Mouse (Mus musculus) embryonic facial prominence, embryonic 13.5 days (tissue): ENCODE data around the gene Stoml2. TPM values are rescaled to one million over a fixed set of nuclear protein-coding genes. Genes with fewer than 3 reads are reported as not detected.

Experiments used
- ATAC-seq: fragments of 200-750 bp; cut with Nextera tagmentation; 2 replicates; pipeline ENCODE4 v1.8.0; 2017; ENCODE audit warnings: low read depth; ENCODE audit not compliant: insufficient number of reproducible peaks, insufficient read depth, low FRiP score, low TSS enrichment
- H3K27ac ChIP-seq: fragments of 300-500 bp; sonication (generic); 2 replicates; pipeline ENCODE4 v1.5.1; 2015; ENCODE audit warnings: moderate library complexity, mild to moderate bottlenecking, inconsistent platforms
- H3K27me3 ChIP-seq: fragments of 300-500 bp; sonication (generic); 2 replicates; pipeline ENCODE4 v1.6.1; 2015; ENCODE audit warnings: mild to moderate bottlenecking, inconsistent platforms
- H3K36me3 ChIP-seq: fragments of 300-500 bp; sonication (generic); 2 replicates; pipeline ENCODE4 v1.6.1; 2015; ENCODE audit warnings: mild to moderate bottlenecking, inconsistent platforms
- H3K4me1 ChIP-seq: fragments of 300-500 bp; sonication (generic); 2 replicates; pipeline ENCODE4 v1.6.1; 2015; ENCODE audit warnings: inconsistent platforms
- H3K4me2 ChIP-seq: fragments of 300-500 bp; sonication (generic); 2 replicates; pipeline ENCODE4 v1.6.1; 2015; ENCODE audit warnings: moderate library complexity, mild to moderate bottlenecking, inconsistent platforms
- H3K4me3 ChIP-seq: fragments of 300-500 bp; sonication (generic); 2 replicates; pipeline ENCODE4 v1.5.1; 2015; ENCODE audit warnings: mild to moderate bottlenecking, inconsistent platforms
- H3K9ac ChIP-seq: fragments of 300-500 bp; sonication (generic); 2 replicates; pipeline ENCODE4 v1.6.1; 2015; ENCODE audit warnings: mild to moderate bottlenecking, inconsistent platforms
- H3K9me3 ChIP-seq: fragments of 300-500 bp; sonication (generic); 2 replicates; pipeline ENCODE4 v1.6.1; 2016; ENCODE audit warnings: inconsistent platforms
- whole genome bisulfite sequencing: fragments of 180-500 bp; shearing (Covaris S2); methylation state at CpG from one replicate; pipeline ENCODE4 v1.1.7; 2015; ENCODE audit warnings: mixed read lengths; 5-methylcytosine and 5-hydroxymethylcytosine counted together
- polyA plus RNA-seq: library from polyadenylated mRNA; unstranded; fragments of >200 nt; fragmentation: Nextera tagmentation; extraction: Ambion mirVana; gene quantifications from 2 replicates; pipeline ENCODE4 v1.2.1, GENCODE M21; 2015

Gene Stoml2
- polyA plus RNA-seq, 1 experiment from 2014 or later, result 332 TPM

DNA sequence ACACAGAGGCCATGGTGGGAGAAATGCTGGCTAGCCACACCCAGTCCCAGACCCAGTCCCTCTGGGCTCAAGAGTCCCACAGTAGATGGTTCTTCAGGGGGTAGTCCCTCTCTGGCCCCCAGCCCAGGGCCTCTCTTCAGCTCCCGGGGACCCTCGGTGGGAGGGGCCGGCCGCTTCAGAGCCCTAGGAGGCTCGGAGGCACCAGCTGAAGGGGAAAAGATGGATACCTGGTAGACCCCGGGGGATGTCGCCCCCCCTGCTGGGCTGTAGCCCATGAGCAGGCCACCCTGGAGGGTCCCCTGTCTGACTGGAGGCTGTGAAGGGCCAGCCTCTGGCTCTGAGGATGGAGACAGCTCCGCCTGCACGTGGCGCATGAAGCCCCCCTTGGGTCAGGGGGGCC lies 4.8 kb upstream of the Stoml2 start:
- Histone ChIP-seq H3K27me3 (no peaks in the 10 kb centered on the region), H3K27ac (no peak overlapping the region), H3K4me2 (no peak overlapping the region), H3K36me3 (peaks cover 45% of the 10 kb centered on the region), H3K4me3 (no peak overlapping the region), H3K4me1 (peaks cover 22% of the 10 kb centered on the region), H3K9me3 (no peaks in the 10 kb centered on the region), H3K9ac (no peak overlapping the region)
- WGBS, result 89% methylated on average over 10 of the region's 10 CpGs
- no peak for ATAC-seq

DNA sequence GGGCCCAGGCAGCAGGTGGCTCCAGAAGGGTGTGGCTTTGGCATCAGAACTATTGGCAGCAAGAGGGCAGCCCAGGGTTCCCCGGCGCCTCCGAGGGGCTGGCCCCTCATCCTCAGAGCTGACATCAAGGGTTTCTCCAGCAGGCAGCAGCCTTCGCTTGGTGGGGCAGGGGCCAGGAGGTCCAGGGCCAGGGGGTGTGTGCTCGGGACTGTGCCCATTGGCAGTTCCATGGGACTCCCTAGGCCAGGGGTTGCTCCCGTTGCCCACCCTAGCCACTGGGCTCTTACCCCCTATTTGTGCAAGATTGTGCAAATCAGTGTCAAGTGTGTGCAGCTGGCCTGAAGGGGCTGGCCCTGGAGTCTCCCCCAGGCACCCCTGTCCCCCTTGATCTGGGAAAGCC lies 4.3 kb upstream of the Stoml2 start:
- Histone ChIP-seq H3K4me2 (no peak overlapping the region), H3K36me3 (peaks cover 45% of the 10 kb centered on the region), H3K27me3 (no peaks in the 10 kb centered on the region), H3K4me3 (no peak overlapping the region), H3K9me3 (no peaks in the 10 kb centered on the region), H3K4me1 (peaks cover 20% of the 10 kb centered on the region), H3K27ac (no peak overlapping the region), H3K9ac (no peak overlapping the region)
- ATAC-seq, result no peak
- 91% methylated on average over 6 of the region's 6 CpGs for WGBS

DNA sequence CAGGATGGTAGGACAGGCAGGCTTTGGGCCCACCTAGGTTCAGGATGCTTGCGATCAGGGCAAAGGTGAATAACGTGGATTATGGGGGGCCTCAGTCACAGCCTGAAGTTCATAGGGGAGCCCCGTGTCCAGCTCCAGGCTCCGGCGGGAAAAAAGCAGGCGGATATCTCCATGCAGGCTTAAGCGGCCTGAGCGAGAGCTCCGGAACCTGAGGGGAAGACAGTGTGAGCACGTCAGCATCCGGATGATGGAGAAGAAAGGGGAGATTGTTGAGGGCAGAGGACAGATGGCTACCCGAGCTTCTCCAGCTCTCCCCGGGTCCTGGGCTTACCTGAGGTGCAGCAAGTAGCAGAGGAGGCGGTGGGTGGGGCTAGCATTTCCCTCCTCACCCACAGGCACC lies 2.0 kb upstream of the Stoml2 start:
- ATAC-seq, result no peak
- Histone ChIP-seq H3K9ac (no peak overlapping the region), H3K4me3 (no peak overlapping the region), H3K36me3 (peaks cover 60% of the 10 kb centered on the region), H3K4me2 (no peak overlapping the region), H3K4me1 (peaks cover 14% of the 10 kb centered on the region), H3K27ac (no peak overlapping the region), H3K27me3 (no peaks in the 10 kb centered on the region), H3K9me3 (no peaks in the 10 kb centered on the region)
- 86% methylated on average over 14 of the region's 14 CpGs for WGBS

GRCm38 (mm10) chr4:43032501-43032900 lies 991 bp upstream of the Stoml2 start:
- Histone ChIP-seq H3K4me1 (peaks cover 14% of the 10 kb centered on the region), H3K27ac (no peak overlapping the region), H3K4me2 (no peak overlapping the region), H3K9ac (no peak overlapping the region), H3K36me3 (peaks cover 70% of the 10 kb centered on the region), H3K9me3 (no peaks in the 10 kb centered on the region), H3K4me3 (no peak overlapping the region), H3K27me3 (no peaks in the 10 kb centered on the region)
- 80% methylated on average over 1 of the region's 1 CpGs for WGBS
- ATAC-seq, result no peak

DNA sequence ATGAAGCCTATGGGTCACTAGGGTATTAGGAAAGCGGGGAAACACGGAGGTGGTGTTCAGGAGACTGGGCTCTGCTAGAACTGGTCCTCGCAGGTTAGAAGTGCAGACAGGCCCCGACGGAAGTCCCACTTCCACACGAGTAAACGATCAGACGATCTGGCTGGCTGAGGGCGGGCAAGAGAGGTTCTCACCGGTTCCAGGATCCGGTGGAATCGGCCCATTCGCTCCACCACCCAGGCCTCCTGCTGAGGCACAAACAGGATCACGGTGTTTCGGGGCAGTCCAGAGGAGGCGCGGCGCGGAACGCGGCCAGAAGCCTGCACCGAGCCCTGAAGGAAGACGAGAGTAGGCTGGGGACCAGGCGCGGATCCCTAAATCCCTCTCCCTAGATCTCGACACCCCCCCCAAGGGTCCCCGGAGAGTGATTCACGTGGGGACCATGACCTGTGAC lies 705 bp downstream of the Stoml2 start:
- peaks cover 68% of the 10 kb centered on the region for H3K36me3 ChIP-seq
- ATAC-seq, result peak; percentile 28; the same call in 1 of the 2 replicates
- H3K4me2 ChIP-seq, result peak overlapping the region; percentile 64
- H3K4me1 ChIP-seq, result peaks cover 14% of the 10 kb centered on the region
- H3K9me3 ChIP-seq, result no peaks in the 10 kb centered on the region
- peak overlapping the region; percentile 90 for H3K27ac ChIP-seq
- peak overlapping the region; percentile 81 for H3K4me3 ChIP-seq
- H3K27me3 ChIP-seq, result no peaks in the 10 kb centered on the region
- WGBS, result under 1% methylated on average over 28 of the region's 28 CpGs
- peak overlapping the region; percentile 95 for H3K9ac ChIP-seq

DNA sequence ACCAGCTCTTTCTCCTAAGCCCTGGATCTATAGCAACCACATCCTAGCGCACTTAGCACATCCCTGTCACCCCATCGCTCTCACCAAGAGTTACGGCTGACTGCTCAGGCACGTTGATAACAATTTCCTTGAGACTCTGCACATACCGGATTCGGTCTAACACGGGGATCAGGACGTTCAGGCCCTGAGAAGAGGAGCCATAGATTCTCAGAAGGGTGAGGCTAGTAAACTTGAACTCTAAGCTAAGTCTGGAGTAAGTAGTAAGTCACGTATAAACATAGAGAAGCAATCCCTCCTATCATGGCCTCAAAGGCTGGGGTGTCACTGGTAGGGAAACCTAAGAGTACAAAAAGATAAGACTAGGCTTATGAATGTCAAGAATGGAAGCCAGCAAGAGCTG lies 1.2 kb downstream of the Stoml2 start:
- H3K4me1 ChIP-seq, result peaks cover 14% of the 10 kb centered on the region
- 79% methylated on average over 9 of the region's 9 CpGs for WGBS

DNA sequence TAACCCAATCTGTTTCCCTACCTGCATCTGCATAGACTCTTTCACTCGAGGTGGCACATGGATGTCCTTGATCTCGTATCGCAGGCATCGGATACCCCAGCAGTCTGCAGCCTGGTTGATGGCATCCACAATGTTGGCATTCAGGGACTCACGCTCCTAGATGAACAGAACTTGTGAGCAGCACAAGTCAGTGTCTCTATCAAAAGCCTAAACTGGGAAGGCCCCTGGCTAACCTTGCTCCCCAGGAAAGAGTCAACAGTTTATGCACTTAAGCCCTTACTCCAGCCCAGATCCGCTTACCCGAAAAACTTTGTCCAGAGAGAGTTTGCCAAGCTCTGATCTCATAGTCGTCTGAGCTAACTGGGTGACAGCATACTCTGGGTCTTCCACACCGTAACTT lies 1.8 kb downstream of the Stoml2 start:
- Histone ChIP-seq H3K27ac (no peak overlapping the region), H3K9ac (peak overlapping the region; percentile 95; the same call in 1 of the 2 replicates), H3K27me3 (no peaks in the 10 kb centered on the region), H3K36me3 (peaks cover 57% of the 10 kb centered on the region), H3K9me3 (no peaks in the 10 kb centered on the region), H3K4me2 (peak overlapping the region; percentile 64), H3K4me1 (peaks cover 17% of the 10 kb centered on the region), H3K4me3 (peak overlapping the region; percentile 81; the same call in 1 of the 2 replicates)
- WGBS, result 90% methylated on average over 9 of the region's 9 CpGs
- ATAC-seq, result no peak

More for the DNA sequence above, 1.2 kb downstream of the Stoml2 start:
- no peaks in the 10 kb centered on the region for H3K27me3 ChIP-seq
- peak overlapping the region; percentile 95 for H3K9ac ChIP-seq
- H3K4me3 ChIP-seq, result peak overlapping the region; percentile 81
- peaks cover 63% of the 10 kb centered on the region for H3K36me3 ChIP-seq
- ATAC-seq, result no peak
- no peaks in the 10 kb centered on the region for H3K9me3 ChIP-seq
- H3K4me2 ChIP-seq, result peak overlapping the region; percentile 64
- H3K27ac ChIP-seq, result no peak overlapping the region

- Histone ChIP-seq H3K4me2 (no peak overlapping the region), H3K4me1 (peaks cover 23% of the 10 kb centered on the region), H3K36me3 (peaks cover 51% of the 10 kb centered on the region), H3K4me3 (no peak overlapping the region), H3K9me3 (no peaks in the 10 kb centered on the region), H3K9ac (no peak overlapping the region), H3K27ac (no peak overlapping the region), H3K27me3 (no peaks in the 10 kb centered on the region)
- no peak for ATAC-seq
- 94% methylated on average over 7 of the region's 7 CpGs for WGBS
These were observed 2.4 kb downstream of the Stoml2 start for GRCm38 (mm10) chr4:43029121-43029520.

GRCm38 (mm10) chr4:43025084-43025960 lies 6.2 kb downstream of the Stoml2 start, which contains the start of gene Pigo:
Pigo (minus strand) TSS chr4:43025819.
- Histone ChIP-seq H3K27me3 (no peaks in the 10 kb centered on the region), H3K4me3 (peak within 1 kb of the TSS; percentile 68), H3K36me3 (peaks cover 71% of the 10 kb centered on the region), H3K4me1 (peaks cover 19% of the 10 kb centered on the region), H3K27ac (peak within 1 kb of the TSS; percentile 89), H3K9ac (peak within 1 kb of the TSS; percentile 76), H3K4me2 (peak within 1 kb of the TSS; percentile 76), H3K9me3 (no peaks in the 10 kb centered on the region)
- ATAC-seq, result peak; percentile 83
- 5% methylated on average over 42 of the region's 42 CpGs for WGBS

DNA sequence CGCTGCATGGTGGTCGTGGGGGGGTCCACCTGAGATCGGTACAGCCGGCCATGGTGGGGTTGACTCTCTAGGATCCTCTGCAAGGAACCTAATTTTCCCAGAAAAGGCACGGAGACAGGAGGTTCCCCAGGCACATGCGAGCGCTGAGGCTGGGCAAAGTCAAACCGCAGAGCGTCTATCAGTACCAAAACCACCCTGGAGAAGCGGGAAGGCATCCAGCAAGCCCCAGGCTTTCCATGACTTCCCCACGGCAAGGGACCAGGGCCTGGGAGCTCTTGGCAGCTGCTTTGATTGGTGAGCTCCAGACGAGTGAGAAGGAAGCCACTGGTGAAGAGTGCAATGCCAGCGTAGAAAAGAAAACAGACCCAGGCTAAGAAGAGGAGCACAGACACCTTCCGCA lies 6.8 kb downstream of the Stoml2 start:
- Histone ChIP-seq H3K36me3 (peaks cover 75% of the 10 kb centered on the region), H3K27ac (peak overlapping the region; percentile 89), H3K4me1 (peaks cover 14% of the 10 kb centered on the region), H3K9me3 (no peaks in the 10 kb centered on the region), H3K9ac (peak overlapping the region; percentile 76), H3K4me2 (peak overlapping the region; percentile 76), H3K27me3 (no peaks in the 10 kb centered on the region), H3K4me3 (peak overlapping the region; percentile 68)
- 76% methylated on average over 14 of the region's 14 CpGs for WGBS
- ATAC-seq, result no peak

DNA sequence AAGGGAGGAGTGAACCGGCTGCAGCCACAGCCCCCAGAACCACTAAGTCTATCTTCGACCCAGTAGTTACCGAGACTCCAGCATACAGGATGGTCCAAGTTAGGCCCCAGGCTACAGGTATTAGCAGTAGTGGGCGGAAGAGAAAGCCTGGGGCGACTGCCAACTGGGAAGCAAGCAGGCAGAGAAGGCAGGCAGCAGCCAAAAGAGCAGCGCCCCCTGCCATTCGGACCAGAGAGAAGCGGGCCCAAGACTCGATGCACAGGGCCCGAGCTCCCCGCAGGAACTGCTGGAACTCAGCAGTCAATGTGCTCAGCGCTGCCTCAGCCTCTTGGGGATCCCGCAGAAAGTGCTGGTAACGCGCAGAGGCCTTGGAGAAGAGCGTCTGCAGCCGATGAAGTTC lies 10.2 kb downstream of the Stoml2 start:
- no peaks in the 10 kb centered on the region for H3K9me3 ChIP-seq
- no peak overlapping the region for H3K4me2 ChIP-seq
- H3K4me3 ChIP-seq, result no peak overlapping the region
- peaks cover 14% of the 10 kb centered on the region for H3K4me1 ChIP-seq
- ATAC-seq, result no peak
- no peaks in the 10 kb centered on the region for H3K27me3 ChIP-seq
- 76% methylated on average over 17 of the region's 17 CpGs for WGBS
- H3K9ac ChIP-seq, result no peak overlapping the region
- no peak overlapping the region for H3K27ac ChIP-seq
- peaks cover 74% of the 10 kb centered on the region for H3K36me3 ChIP-seq

DNA sequence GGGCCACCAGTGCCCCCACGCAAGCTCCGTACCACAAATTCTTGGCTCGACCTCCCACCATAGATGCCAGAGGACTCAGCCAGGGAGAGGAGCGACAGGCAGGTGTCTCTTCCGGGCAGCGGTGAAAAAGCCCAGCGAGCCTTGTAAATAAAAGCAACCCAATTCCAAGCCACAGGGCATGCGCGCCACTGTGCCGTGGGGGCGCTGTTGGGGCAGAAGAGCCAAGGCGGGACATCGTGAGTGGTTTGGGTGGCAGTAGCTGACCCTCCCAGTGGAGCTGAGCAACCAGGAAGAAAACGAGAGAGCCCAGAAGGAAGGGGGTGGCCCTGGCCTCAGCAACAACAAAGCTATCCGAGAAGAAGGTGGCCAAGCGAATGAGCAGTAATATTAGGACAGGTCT lies 10.6 kb downstream of the Stoml2 start:
- ATAC-seq, result no peak
- Histone ChIP-seq H3K4me1 (peaks cover 14% of the 10 kb centered on the region), H3K36me3 (peaks cover 74% of the 10 kb centered on the region), H3K4me3 (no peak overlapping the region), H3K27ac (no peak overlapping the region), H3K27me3 (no peaks in the 10 kb centered on the region), H3K9ac (no peak overlapping the region), H3K9me3 (no peaks in the 10 kb centered on the region), H3K4me2 (no peak overlapping the region)
- 88% methylated on average over 16 of the region's 16 CpGs for WGBS
